Mouse (Mus musculus) small intestine, adult 2 months (tissue): Measurements from ENCODE around the gene Cryba1.

Experiments
- CTCF ChIP-seq: fragments of 200-500 bp; IDR thresholded peaks from 2 replicates; pipeline ENCODE4 v1.5.1; 2012; ENCODE audit warnings: low read depth, mild to moderate bottlenecking, control low read depth, inconsistent platforms, low read length, moderate library complexity, mixed read lengths; ENCODE audit not compliant: insufficient replicate concordance, insufficient read length; ENCODE audit errors: extremely low read depth
- POLR2A ChIP-seq: fragments of 200-500 bp; IDR thresholded peaks from 2 replicates; pipeline ENCODE4 v1.6.1; 2012; ENCODE audit warnings: low read depth, mild to moderate bottlenecking, control low read depth, inconsistent platforms, low read length, moderate library complexity

DNA sequence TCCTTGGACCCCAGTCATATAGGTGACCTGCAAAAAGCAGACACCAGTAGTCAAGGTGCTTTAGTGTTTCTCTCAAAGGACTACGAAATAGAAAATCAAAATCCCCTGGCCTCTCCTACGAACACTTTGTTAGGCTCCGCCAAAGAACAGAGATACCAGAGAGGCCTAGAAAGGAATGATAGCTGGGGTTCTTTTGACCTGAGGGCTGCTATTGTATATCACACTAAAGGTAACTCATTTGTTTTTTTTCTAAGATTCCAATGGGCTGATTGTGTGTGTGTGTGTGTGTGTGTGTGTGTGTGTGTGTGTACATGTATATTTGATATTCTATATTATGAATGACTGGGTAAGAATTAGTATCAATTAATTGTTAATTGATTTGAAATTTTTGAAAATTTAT lies 32.1 kb downstream of the Cryba1 start:
- TF ChIP-seq POLR2A (no peak), CTCF (no peak)
